Mouse (Mus musculus): ENCODE measurements around the gene Mdga2. TPM values are rescaled to one million over a fixed set of nuclear protein-coding genes. Genes with fewer than 3 reads are reported as not detected.
A peak's percentile ranks its signal among the peaks of the same experiment; 100 is the strongest.

Mdga2 gene
- total and polyA plus RNA-seq, 3 experiments: 0.27 TPM; not detected in 2

DNA sequence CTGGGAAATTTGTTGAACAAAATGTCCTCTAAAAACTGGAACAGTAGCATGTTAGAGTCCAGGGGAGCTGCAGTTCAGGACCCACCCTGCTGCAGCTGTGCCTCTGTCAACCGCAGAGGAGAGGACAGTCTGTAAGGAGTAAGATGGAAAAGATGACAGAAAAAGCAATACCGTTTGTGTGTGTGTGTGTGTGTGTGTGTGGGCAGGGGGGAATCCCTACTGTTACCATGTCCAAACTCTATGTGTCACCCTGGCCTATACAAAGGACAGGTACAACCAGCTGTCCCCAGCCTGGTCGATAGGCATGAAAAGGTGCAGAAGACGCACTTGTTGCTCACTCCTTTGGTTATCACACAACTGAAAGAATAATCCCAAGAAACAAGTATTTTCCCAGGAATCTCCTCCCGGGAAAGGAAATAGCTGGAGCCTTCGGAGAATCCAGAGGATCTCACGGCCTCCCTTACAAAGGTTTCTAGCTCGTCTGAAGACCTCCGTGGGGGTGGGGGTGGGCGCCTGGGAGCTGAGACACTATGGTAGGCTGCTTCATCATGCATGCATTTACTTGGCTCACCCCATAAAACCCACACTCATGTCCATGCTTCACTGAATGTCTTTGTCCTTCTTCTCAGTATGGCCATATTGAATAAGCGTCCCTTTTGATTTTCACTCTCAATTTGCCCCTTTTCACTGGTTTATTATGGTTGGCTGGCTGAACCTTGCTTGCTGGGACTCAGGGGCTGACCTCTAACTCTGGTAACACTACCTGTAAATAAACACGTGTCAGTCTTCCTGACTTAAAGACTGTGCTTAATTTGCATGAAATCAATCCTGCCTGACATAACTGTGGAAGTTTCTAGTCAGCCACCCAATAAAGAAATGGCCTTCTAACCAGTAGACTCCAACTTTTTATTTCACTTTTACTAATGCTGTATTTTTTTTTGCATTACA is 573.5 kb downstream of the Mdga2 start:
- H3K4me2 ChIP-seq (ENCODE audit: insufficient read depth, low read depth, poor library complexity, severe bottlenecking): peak overlapping the region; percentile 13; the same call in 1 of the 2 replicates
- in situ Hi-C loops (cut with MboI; ENCODE audit: low pct_ligation_motif_present, low pct_unique_long_range_greater_than_20kb, low sequenced_read_pairs) (no loop called here), dilution Hi-C loops (cut with MboI; ENCODE audit: extremely low pct_ligation_motif_present, extremely low pct_unique_long_range_greater_than_20kb, low sequenced_read_pairs) (no loop called here)
- H3K9me3 ChIP-seq (replicated peaks; ENCODE audit: low read length): no peaks in the 10 kb centered on the region
- H3K36me3 ChIP-seq (replicated peaks in 1 of 2; ENCODE audit: control insufficient read depth in 1 of 2, insufficient read depth in 1 of 2, low read length in 1 of 2): no peaks in the 10 kb centered on the region
- peaks cover 0 to 12% of the 10 kb centered on the region in 2 experiments; a peak in 2 of 4 replicates for H3K4me1 ChIP-seq (ENCODE audit: control insufficient read depth in 1 of 2, insufficient read depth in 2 of 2)
- DNase-seq (ENCODE audit: extremely low read depth): peak; percentile 49
- TF ChIP-seq CTCF (conservative IDR thresholded peaks at IDR 0.05 in 1 of 2, IDR thresholded peaks at IDR 0.05 in 1 of 2; ENCODE audit: low read depth in 2 of 2, low read length in 2 of 2) (no peak), EP300 (IDR thresholded peaks at IDR 0.05; ENCODE audit: low read length) (peak; percentile 76), JUND (conservative IDR thresholded peaks at IDR 0.05; ENCODE audit: low read depth, low read length) (peak; percentile 44; the same call in 1 of the 2 replicates), BHLHE40 (IDR thresholded peaks at IDR 0.05; ENCODE audit: low read depth, low read length) (peak; percentile 43), MEF2A (IDR thresholded peaks at IDR 0.05; ENCODE audit: borderline replicate concordance, low read depth, low read length) (peak; percentile 63; the same call in 1 of the 2 replicates), CHD1 (IDR thresholded peaks at IDR 0.05; ENCODE audit: low read depth, low read length) (no peak), MAX (IDR thresholded peaks at IDR 0.05; ENCODE audit: low read length) (no peak), ZC3H11A (IDR thresholded peaks at IDR 0.05; ENCODE audit: low read depth, low read length) (no peak), TCF12 (IDR thresholded peaks at IDR 0.05; ENCODE audit: low read depth, low read length) (peak; percentile 34; the same call in 1 of the 2 replicates), ETS1 (conservative IDR thresholded peaks at IDR 0.05; ENCODE audit: low read depth, low read length) (peak; percentile 65), CHD2 (IDR thresholded peaks at IDR 0.05; ENCODE audit: low read length) (no peak)
- no peak overlapping the region for H3K27ac ChIP-seq (ENCODE audit: insufficient read depth, low read depth)
- H3K9ac ChIP-seq (ENCODE audit: insufficient read depth, low read depth): no peak overlapping the region
- no peaks in the 10 kb centered on the region for H3K27me3 ChIP-seq (replicated peaks)
- no peak overlapping the region for H3K4me3 ChIP-seq (replicated peaks in 1 of 3; ENCODE audit: low read depth in 2 of 3, low read length in 2 of 3, poor library complexity in 1 of 3)
- H3K79me2 ChIP-seq (replicated peaks; ENCODE audit: control insufficient read depth, extremely low read depth, insufficient read depth, poor library complexity, severe bottlenecking): no peaks in the 10 kb centered on the region

GRCm38 (mm10) chr12:66640408-66640807 is 581.9 kb downstream of the Mdga2 start:
- H3K4me1 ChIP-seq (ENCODE audit: control insufficient read depth in 1 of 2, insufficient read depth in 2 of 2): no peaks in the 10 kb centered on the region
- H3K9me3 ChIP-seq (replicated peaks; ENCODE audit: low read length): no peaks in the 10 kb centered on the region
- DNase-seq (ENCODE audit: extremely low read depth): no peak
- H3K27ac ChIP-seq (ENCODE audit: insufficient read depth, low read depth): no peak overlapping the region
- in situ Hi-C loops (cut with MboI; ENCODE audit: low pct_ligation_motif_present, low pct_unique_long_range_greater_than_20kb, low sequenced_read_pairs): no loop called here
- dilution Hi-C loops (cut with MboI; ENCODE audit: extremely low pct_ligation_motif_present, extremely low pct_unique_long_range_greater_than_20kb, low sequenced_read_pairs): no loop called here
- TF ChIP-seq BHLHE40 (IDR thresholded peaks at IDR 0.05; ENCODE audit: low read depth, low read length): no peak
- TF ChIP-seq MAX (IDR thresholded peaks at IDR 0.05; ENCODE audit: low read length): no peak
- TF ChIP-seq RAD21 (IDR thresholded peaks at IDR 0.05; ENCODE audit: low read depth, low read length): no peak
- no peak for TF ChIP-seq IRF4 (IDR thresholded peaks at IDR 0.05; ENCODE audit: low read depth, low read length)
- no peak for TF ChIP-seq MAZ (IDR thresholded peaks at IDR 0.05; ENCODE audit: low read depth, low read length)
- TF ChIP-seq ZNF384 (IDR thresholded peaks at IDR 0.05; ENCODE audit: low read depth, low read length): no peak
- no peak for TF ChIP-seq TBP (conservative IDR thresholded peaks at IDR 0.05; ENCODE audit: low read depth, low read length)
- TF ChIP-seq CTCF (conservative IDR thresholded peaks at IDR 0.05 in 1 of 2, IDR thresholded peaks at IDR 0.05 in 1 of 2; ENCODE audit: low read depth in 2 of 2, low read length in 2 of 2): no peak
- no peak for TF ChIP-seq ZC3H11A (IDR thresholded peaks at IDR 0.05; ENCODE audit: low read depth, low read length)
- TF ChIP-seq USF1 (IDR thresholded peaks at IDR 0.05; ENCODE audit: low read depth, low read length): no peak
- TF ChIP-seq HCFC1 (IDR thresholded peaks at IDR 0.05; ENCODE audit: low read depth, low read length): no peak
- no peak for TF ChIP-seq POLR2A (IDR thresholded peaks at IDR 0.05; ENCODE audit: low read depth, low read length)
- TF ChIP-seq KAT2A (IDR thresholded peaks at IDR 0.05; ENCODE audit: insufficient replicate concordance, low read length): no peak
- no peak overlapping the region for H3K9ac ChIP-seq (ENCODE audit: insufficient read depth, low read depth)
- H3K4me2 ChIP-seq (ENCODE audit: insufficient read depth, low read depth, poor library complexity, severe bottlenecking): no peak overlapping the region
- no peak overlapping the region for H3K4me3 ChIP-seq (replicated peaks in 1 of 3; ENCODE audit: low read depth in 2 of 3, low read length in 2 of 3, poor library complexity in 1 of 3)
- H3K36me3 ChIP-seq (replicated peaks in 1 of 2; ENCODE audit: control insufficient read depth in 1 of 2, insufficient read depth in 1 of 2, low read length in 1 of 2): no peaks in the 10 kb centered on the region
- H3K79me2 ChIP-seq (replicated peaks; ENCODE audit: control insufficient read depth, extremely low read depth, insufficient read depth, poor library complexity, severe bottlenecking): no peaks in the 10 kb centered on the region
- H3K27me3 ChIP-seq (replicated peaks): no peaks in the 10 kb centered on the region
